Mouse (Mus musculus): Measurements from ENCODE around the gene Oxld1. TPM values are rescaled to one million over a fixed set of nuclear protein-coding genes. Genes with fewer than 3 reads are reported as not detected.

Oxld1 gene
- polyA plus RNA-seq, 1 experiment from 2014 or later, result 15.3 TPM

DNA sequence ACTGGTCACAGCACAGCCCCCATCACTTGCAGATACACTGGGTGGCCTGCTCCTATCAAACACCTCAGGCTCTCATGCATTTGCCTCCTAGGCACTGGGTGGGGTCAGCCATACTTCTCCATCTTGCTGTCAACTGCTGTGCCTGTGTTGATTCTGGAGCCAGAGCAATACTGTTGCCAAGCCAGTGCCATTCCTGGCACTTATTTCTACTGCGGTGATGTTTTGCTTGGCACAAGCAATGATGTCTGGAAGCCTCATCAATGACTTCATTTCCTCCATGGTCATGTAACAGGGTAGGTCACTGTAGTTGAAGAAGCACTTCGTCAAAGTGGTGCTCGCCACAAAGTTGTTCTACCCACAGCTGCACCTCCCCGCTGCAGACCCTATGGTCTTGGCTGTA lies 7.7 kb upstream of the Oxld1 start:
- ATAC-seq (ENCODE audit: insufficient number of reproducible peaks, insufficient read depth, low FRiP score, low read depth), result no peak
- WGBS, result 92% methylated on average over 4 of the region's 4 CpGs
- H3K4me2 ChIP-seq (replicated peaks; ENCODE audit: low read depth, low read length), result no peak overlapping the region

DNA sequence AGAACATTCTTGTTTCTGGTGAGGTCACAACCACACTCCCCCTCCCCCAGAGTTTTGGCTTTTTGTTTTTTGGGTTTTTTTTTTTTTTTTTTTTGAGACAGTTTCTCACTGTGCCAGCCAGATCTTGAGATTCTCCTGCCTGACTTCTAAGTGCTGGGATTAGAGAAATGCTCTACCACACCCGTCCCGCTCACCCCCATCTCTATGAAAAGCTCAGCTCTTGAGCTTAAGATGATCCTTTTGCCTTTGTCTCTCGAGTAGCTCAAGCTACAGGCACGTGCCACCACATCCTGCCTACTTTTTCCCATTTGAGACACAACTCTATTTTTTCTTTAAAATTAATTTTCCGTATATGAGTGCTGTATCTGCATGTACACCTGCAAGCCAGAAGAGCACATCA lies 6.5 kb upstream of the Oxld1 start:
- Histone ChIP-seq H3K4me1 (ENCODE audit: control insufficient read depth, insufficient read depth, low read length) (peaks cover 17% of the 10 kb centered on the region; the same call in 1 of the 2 replicates), H3K9me3 (ENCODE audit: control insufficient read depth, low read depth, low read length) (no peaks in the 10 kb centered on the region), H3K27me3 (ENCODE audit: control insufficient read depth, insufficient read depth, low read length) (no peaks in the 10 kb centered on the region), H3K9ac (replicated peaks; ENCODE audit: low read depth, low read length) (no peak overlapping the region), H3K4me2 (replicated peaks; ENCODE audit: low read depth, low read length) (no peak overlapping the region), H3K27ac (ENCODE audit: low read length) (no peak overlapping the region), H3K36me3 (ENCODE audit: control insufficient read depth, insufficient read depth, low read length) (peaks cover 32% of the 10 kb centered on the region), H3K4me3 (ENCODE audit: low read depth, low read length) (no peak overlapping the region)
- ATAC-seq (ENCODE audit: insufficient number of reproducible peaks, insufficient read depth, low FRiP score, low read depth), result no peak
- WGBS, result 86% methylated on average over 5 of the region's 5 CpGs

More for the DNA sequence above, 7.7 kb upstream of the Oxld1 start:
- no peak overlapping the region for H3K27ac ChIP-seq (ENCODE audit: low read length)
- H3K4me3 ChIP-seq (ENCODE audit: low read depth, low read length), result no peak overlapping the region
- no peaks in the 10 kb centered on the region for H3K9me3 ChIP-seq (ENCODE audit: control insufficient read depth, low read depth, low read length)
- no peaks in the 10 kb centered on the region for H3K27me3 ChIP-seq (ENCODE audit: control insufficient read depth, insufficient read depth, low read length)
- no peak overlapping the region for H3K9ac ChIP-seq (replicated peaks; ENCODE audit: low read depth, low read length)
- H3K36me3 ChIP-seq (ENCODE audit: control insufficient read depth, insufficient read depth, low read length), result peaks cover 40% of the 10 kb centered on the region
- H3K4me1 ChIP-seq (ENCODE audit: control insufficient read depth, insufficient read depth, low read length), result peaks cover 16% of the 10 kb centered on the region; the same call in 1 of the 2 replicates

DNA sequence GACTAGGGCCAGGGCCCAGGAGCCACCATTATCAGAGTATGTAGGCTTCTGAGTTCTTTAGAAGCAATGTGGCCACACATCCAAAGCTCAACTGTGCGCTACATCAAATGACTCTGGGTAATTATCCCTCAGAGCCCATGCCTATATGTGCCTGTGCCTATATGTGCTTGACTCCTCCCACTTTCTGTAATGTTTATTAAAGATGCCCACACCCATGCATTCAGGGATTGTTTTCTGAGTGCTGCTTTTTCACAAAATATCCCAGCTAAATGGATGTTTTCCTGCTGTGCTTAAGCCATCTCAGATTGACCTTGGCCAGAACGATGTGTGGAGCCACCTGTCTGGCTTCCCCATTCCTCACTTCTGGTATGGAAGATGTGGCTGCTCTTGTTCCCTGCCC lies 5.7 kb upstream of the Oxld1 start:
- 91% methylated on average over 2 of the region's 2 CpGs for WGBS
- ATAC-seq (ENCODE audit: insufficient number of reproducible peaks, insufficient read depth, low FRiP score, low read depth), result no peak
- Histone ChIP-seq H3K4me1 (ENCODE audit: control insufficient read depth, insufficient read depth, low read length) (peaks cover 23% of the 10 kb centered on the region), H3K9ac (replicated peaks; ENCODE audit: low read depth, low read length) (no peak overlapping the region), H3K9me3 (ENCODE audit: control insufficient read depth, low read depth, low read length) (no peaks in the 10 kb centered on the region), H3K36me3 (ENCODE audit: control insufficient read depth, insufficient read depth, low read length) (peaks cover 29% of the 10 kb centered on the region), H3K27me3 (ENCODE audit: control insufficient read depth, insufficient read depth, low read length) (no peaks in the 10 kb centered on the region), H3K27ac (ENCODE audit: low read length) (no peak overlapping the region), H3K4me3 (ENCODE audit: low read depth, low read length) (no peak overlapping the region), H3K4me2 (replicated peaks; ENCODE audit: low read depth, low read length) (no peak overlapping the region)

DNA sequence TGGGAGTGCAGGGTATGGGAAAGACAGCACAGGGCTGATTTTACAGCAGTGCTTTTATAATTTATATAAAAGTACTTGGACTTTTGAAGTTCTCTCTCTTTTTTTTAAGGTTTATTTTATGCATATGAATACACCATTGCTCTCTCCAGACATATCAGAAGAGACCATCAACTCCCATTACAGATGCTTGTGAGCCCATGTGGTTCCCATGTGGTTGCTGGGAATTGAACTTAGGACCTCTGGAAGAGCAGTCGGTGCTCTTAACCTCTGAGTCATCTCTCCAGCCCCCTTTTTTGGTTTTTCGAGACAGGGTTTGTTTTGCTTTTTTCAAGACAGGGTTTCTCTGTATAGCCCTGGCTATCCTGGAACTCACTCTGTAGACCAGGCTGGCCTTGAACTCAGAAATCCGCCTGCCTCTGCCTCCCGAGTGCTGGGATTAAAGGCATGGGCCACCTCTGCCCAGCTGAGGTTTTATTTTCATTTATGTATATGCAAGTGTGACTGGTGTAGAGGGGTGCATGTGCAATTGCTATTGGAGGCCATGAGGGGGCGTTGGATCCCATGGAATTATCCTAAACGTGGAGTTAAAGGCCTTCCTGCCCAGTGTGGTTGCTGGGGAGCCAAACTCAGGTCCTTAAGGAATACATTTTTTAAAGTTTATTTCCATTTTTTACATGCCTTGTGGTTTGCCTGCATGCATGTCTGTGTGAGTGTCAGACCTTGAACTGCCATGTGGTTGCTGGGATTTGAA lies 1.2 kb upstream of the Oxld1 start:
- no peaks in the 10 kb centered on the region for H3K9me3 ChIP-seq (ENCODE audit: control insufficient read depth, low read depth, low read length)
- H3K27me3 ChIP-seq (ENCODE audit: control insufficient read depth, insufficient read depth, low read length), result no peaks in the 10 kb centered on the region
- peaks cover 16% of the 10 kb centered on the region for H3K4me1 ChIP-seq (ENCODE audit: control insufficient read depth, insufficient read depth, low read length)
- no peak for ATAC-seq (ENCODE audit: insufficient number of reproducible peaks, insufficient read depth, low FRiP score, low read depth)
- peaks cover 23% of the 10 kb centered on the region for H3K36me3 ChIP-seq (ENCODE audit: control insufficient read depth, insufficient read depth, low read length)
- no peak overlapping the region for H3K27ac ChIP-seq (ENCODE audit: low read length)
- 64% methylated on average over 6 of the region's 6 CpGs for WGBS
- H3K4me2 ChIP-seq (replicated peaks; ENCODE audit: low read depth, low read length), result peak overlapping the region; percentile 94
- H3K4me3 ChIP-seq (ENCODE audit: low read depth, low read length), result peak overlapping the region; percentile 58
- H3K9ac ChIP-seq (replicated peaks; ENCODE audit: low read depth, low read length), result peak overlapping the region; percentile 75

DNA sequence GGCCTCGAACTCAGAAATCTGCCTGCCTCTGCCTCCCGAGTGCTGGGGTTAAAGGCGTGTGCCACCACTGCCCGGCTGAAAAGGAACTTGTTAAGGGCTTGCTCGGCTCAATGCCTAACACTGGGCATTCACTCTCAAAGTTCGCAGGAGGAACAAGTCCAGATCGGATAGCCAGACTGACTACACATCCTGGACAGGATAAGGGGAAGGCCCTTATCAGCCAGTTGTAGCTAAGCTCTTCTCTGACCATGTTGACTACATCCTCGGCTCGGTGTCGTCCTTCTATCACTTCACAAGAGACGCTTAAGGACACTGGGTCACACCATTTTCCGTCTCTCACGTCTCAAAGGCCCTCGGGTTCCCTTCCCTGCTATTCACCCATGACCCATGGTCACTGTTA lies 498 bp downstream of the Oxld1 start:
- peaks cover 16% of the 10 kb centered on the region for H3K36me3 ChIP-seq (ENCODE audit: control insufficient read depth, insufficient read depth, low read length)
- H3K4me2 ChIP-seq (replicated peaks; ENCODE audit: low read depth, low read length), result peak overlapping the region; percentile 94
- no peak for ATAC-seq (ENCODE audit: insufficient number of reproducible peaks, insufficient read depth, low FRiP score, low read depth)
- peak overlapping the region; percentile 49; the same call in 1 of the 2 replicates for H3K27ac ChIP-seq (ENCODE audit: low read length)
- H3K4me3 ChIP-seq (ENCODE audit: low read depth, low read length), result peak overlapping the region; percentile 58
- no peaks in the 10 kb centered on the region for H3K27me3 ChIP-seq (ENCODE audit: control insufficient read depth, insufficient read depth, low read length)
- H3K9ac ChIP-seq (replicated peaks; ENCODE audit: low read depth, low read length), result peak overlapping the region; percentile 75
- H3K4me1 ChIP-seq (ENCODE audit: control insufficient read depth, insufficient read depth, low read length), result peaks cover 16% of the 10 kb centered on the region
- no peaks in the 10 kb centered on the region for H3K9me3 ChIP-seq (ENCODE audit: control insufficient read depth, low read depth, low read length)
- WGBS, result 34% methylated on average over 14 of the region's 14 CpGs

DNA sequence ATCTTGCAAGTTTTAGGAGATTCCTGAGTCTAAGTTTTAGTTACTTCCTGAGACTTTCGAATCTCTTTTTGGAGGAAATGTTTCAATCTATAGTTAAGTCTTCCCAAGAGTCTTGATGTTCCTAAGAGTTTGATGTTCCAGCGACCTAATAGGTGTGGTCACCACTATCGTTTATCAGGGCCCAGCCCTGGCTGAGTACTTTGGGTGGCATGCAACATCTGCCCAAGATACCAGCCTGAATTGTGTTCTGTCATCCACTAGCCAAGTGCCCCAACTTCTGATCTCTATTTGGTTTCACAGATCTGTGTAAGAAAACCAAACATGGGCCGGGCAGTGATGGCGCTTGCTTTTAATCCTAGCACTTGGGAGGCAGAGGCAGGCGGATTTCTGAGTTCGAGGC lies 2.5 kb downstream of the Oxld1 start:
- no peak overlapping the region for H3K27ac ChIP-seq (ENCODE audit: low read length)
- peaks cover 3% of the 10 kb centered on the region; the same call in 1 of the 2 replicates for H3K36me3 ChIP-seq (ENCODE audit: control insufficient read depth, insufficient read depth, low read length)
- no peak overlapping the region for H3K4me3 ChIP-seq (ENCODE audit: low read depth, low read length)
- no peaks in the 10 kb centered on the region for H3K27me3 ChIP-seq (ENCODE audit: control insufficient read depth, insufficient read depth, low read length)
- H3K4me1 ChIP-seq (ENCODE audit: control insufficient read depth, insufficient read depth, low read length), result peaks cover 16% of the 10 kb centered on the region
- WGBS, result 90% methylated on average over 7 of the region's 7 CpGs
- no peak overlapping the region for H3K4me2 ChIP-seq (replicated peaks; ENCODE audit: low read depth, low read length)
- ATAC-seq (ENCODE audit: insufficient number of reproducible peaks, insufficient read depth, low FRiP score, low read depth), result no peak
- no peak overlapping the region for H3K9ac ChIP-seq (replicated peaks; ENCODE audit: low read depth, low read length)
- no peaks in the 10 kb centered on the region for H3K9me3 ChIP-seq (ENCODE audit: control insufficient read depth, low read depth, low read length)

DNA sequence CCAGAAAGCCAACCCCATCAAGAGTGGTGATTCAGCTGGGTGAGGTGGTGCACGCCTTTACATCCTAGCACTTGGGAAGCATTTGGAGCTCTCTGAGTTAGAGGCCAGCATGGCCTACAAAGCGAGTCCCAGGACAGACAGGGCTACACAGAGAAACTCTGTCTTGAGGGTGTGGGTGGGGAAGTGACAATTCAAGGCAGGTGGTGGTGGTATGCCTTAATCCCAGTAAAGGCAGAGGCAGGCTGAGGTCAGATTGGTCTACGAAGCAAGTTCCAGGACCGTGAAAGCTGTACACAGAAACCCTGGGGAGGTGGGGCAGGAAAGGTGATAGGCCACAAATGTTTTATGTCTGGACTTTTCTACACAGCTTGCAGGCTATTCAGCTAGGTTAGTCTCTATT lies 2.9 kb downstream of the Oxld1 start:
- H3K27me3 ChIP-seq (ENCODE audit: control insufficient read depth, insufficient read depth, low read length), result no peaks in the 10 kb centered on the region
- ATAC-seq (ENCODE audit: insufficient number of reproducible peaks, insufficient read depth, low FRiP score, low read depth), result no peak

DNA sequence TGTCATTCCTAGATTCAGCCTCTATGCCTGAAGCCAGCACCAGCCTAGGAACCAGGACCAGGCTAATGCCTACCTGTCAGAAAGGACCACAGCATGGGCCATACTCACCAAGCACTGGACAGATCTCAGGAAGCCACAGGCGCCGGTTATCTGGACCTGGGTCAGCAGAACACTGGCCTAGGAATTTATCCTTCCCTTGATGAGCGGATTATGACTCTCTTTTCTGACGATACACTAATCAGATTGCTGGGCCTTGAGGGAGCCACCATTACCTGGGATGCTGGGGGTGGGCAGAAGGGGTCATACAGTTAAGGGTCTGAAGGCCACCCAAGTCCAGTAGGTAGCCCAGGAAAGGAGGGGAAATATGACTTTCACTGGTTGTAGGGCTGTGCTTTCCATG lies 4.6 kb downstream of the Oxld1 start, which contains the start of gene Pde6g:
TSS of gene Pde6g (minus strand) at position 195 of the 400 bp plus-strand sequence.
- no peaks in the 10 kb centered on the region for H3K9me3 ChIP-seq (ENCODE audit: control insufficient read depth, low read depth, low read length)
- no peaks in the 10 kb centered on the region for H3K36me3 ChIP-seq (ENCODE audit: control insufficient read depth, insufficient read depth, low read length)
- no peak for ATAC-seq (ENCODE audit: insufficient number of reproducible peaks, insufficient read depth, low FRiP score, low read depth)
- no peaks in the 10 kb centered on the region for H3K27me3 ChIP-seq (ENCODE audit: control insufficient read depth, insufficient read depth, low read length)
- no peak within 1 kb of the TSS for H3K9ac ChIP-seq (replicated peaks; ENCODE audit: low read depth, low read length)
- H3K4me2 ChIP-seq (replicated peaks; ENCODE audit: low read depth, low read length), result no peak within 1 kb of the TSS
- WGBS, result 86% methylated on average over 4 of the region's 4 CpGs
- no peak within 1 kb of the TSS for H3K27ac ChIP-seq (ENCODE audit: low read length)
- H3K4me1 ChIP-seq (ENCODE audit: control insufficient read depth, insufficient read depth, low read length), result peaks cover 5% of the 10 kb centered on the region; the same call in 1 of the 2 replicates
- no peak within 1 kb of the TSS for H3K4me3 ChIP-seq (ENCODE audit: low read depth, low read length)

More for the DNA sequence above, 2.9 kb downstream of the Oxld1 start:
- no peak overlapping the region for H3K27ac ChIP-seq (ENCODE audit: low read length)
- WGBS, result 93% methylated on average over 4 of the region's 4 CpGs
- H3K4me1 ChIP-seq (ENCODE audit: control insufficient read depth, insufficient read depth, low read length), result peaks cover 16% of the 10 kb centered on the region
- H3K9me3 ChIP-seq (ENCODE audit: control insufficient read depth, low read depth, low read length), result no peaks in the 10 kb centered on the region
- no peak overlapping the region for H3K4me3 ChIP-seq (ENCODE audit: low read depth, low read length)
- peaks cover 1% of the 10 kb centered on the region; the same call in 1 of the 2 replicates for H3K36me3 ChIP-seq (ENCODE audit: control insufficient read depth, insufficient read depth, low read length)
- H3K9ac ChIP-seq (replicated peaks; ENCODE audit: low read depth, low read length), result no peak overlapping the region
- H3K4me2 ChIP-seq (replicated peaks; ENCODE audit: low read depth, low read length), result no peak overlapping the region

All from stomach, embryonic 14.5 days (tissue).